Comparison of ENCODE assay signal across 28 mouse cellular contexts in genomic region chr15:5355332-5355731, GRCm38 (mm10).
DNase-seq lines count a peak whose midpoint lies in the region; ATAC-seq and TF ChIP-seq lines count a peak whose summit lies in the region.
"Had no signal": no experiment of that assay in that cellular context is flagged by ENCODE, and none has a peak within 500 bp of the region (broad histone marks: within the 10 kb centered on the region; RNA-seq: fewer than 3 reads in every experiment).

No protein-coding gene starts in this region.

- H3K79me2 ChIP-seq in CH12.LX (replicated peaks; ENCODE audit: control insufficient read depth, extremely low read depth, insufficient read depth, poor library complexity, severe bottlenecking): no peaks in the 10 kb centered on the region

- H3K9ac ChIP-seq in CH12.LX (ENCODE audit: insufficient read depth, low read depth): no peak overlapping the region
- no peak overlapping the region for H3K9ac ChIP-seq in liver, postnatal 0 days (replicated peaks)
- H3K9ac ChIP-seq: embryonic facial prominence, embryonic 13.5 days; forebrain, embryonic 13.5 days; heart, embryonic 13.5 days; hindbrain, embryonic 14.5 days had no signal

- ATAC-seq in megakaryocyte, adult 5-6 weeks (ENCODE audit: poor library complexity, severe bottlenecking): peak; percentile 59
- no peak for ATAC-seq in liver, postnatal 0 days
- ATAC-seq: forebrain, embryonic 13.5 days; forebrain, embryonic 16.5 days; hindbrain, postnatal 0 days; inflammation-experienced regulatory T-cells, adult 6 months had no signal

- peak; percentile 19 for DNase-seq in CH12.LX (ENCODE audit: extremely low read depth)
- no peak for DNase-seq in layer of hippocampus, adult 8-10 months (ENCODE audit: low spot score in 2 of 2)
- DNase-seq in right cerebral cortex, adult 2 months (ENCODE audit: low spot score in 2 of 2): no peak
- DNase-seq in liver, postnatal 0 days: no peak
- DNase-seq: adrenal gland, adult 2 months; adrenal gland, postnatal 14 days; cerebellum, adult 11-12 months; cerebellum, adult 8-10 months; cerebellum, postnatal 10 days; cerebellum, postnatal 36 days; embryo, embryonic 11 days; gastrocnemius, postnatal 10 days; gastrocnemius, postnatal 36 days; heart, adult 18-20 months; heart, postnatal 14 days; heart, postnatal 4 days had no signal

- in situ Hi-C loops in CH12.LX (cut with MboI; ENCODE audit: low pct_ligation_motif_present, low pct_unique_long_range_greater_than_20kb, low sequenced_read_pairs): no loop called here

- no peak for TF ChIP-seq EP300 in CH12.LX (IDR thresholded peaks at IDR 0.05; ENCODE audit: low read length)
- no peak for TF ChIP-seq EP300 in liver, postnatal 0 days (IDR thresholded peaks at IDR 0.05; ENCODE audit: low read depth)

- H3K27me3 ChIP-seq in CH12.LX (replicated peaks): no peaks in the 10 kb centered on the region
- H3K27me3 ChIP-seq in liver, postnatal 0 days (ENCODE audit: insufficient read depth, low read length): no peaks in the 10 kb centered on the region
- H3K27me3 ChIP-seq: embryonic facial prominence, embryonic 13.5 days; forebrain, embryonic 13.5 days; heart, embryonic 13.5 days had no signal

- 77% methylated on average over 6 of the region's 6 CpGs for WGBS in liver, postnatal 0 days (ENCODE audit: insufficient replicate concordance)

- H3K4me2 ChIP-seq in CH12.LX (ENCODE audit: insufficient read depth, low read depth, poor library complexity, severe bottlenecking): peak overlapping the region; percentile 29; the same call in 1 of the 2 replicates
- H3K4me2 ChIP-seq in liver, postnatal 0 days (ENCODE audit: low read depth, low read length): no peak overlapping the region
- H3K4me2 ChIP-seq: embryonic facial prominence, embryonic 13.5 days; forebrain, embryonic 13.5 days; heart, embryonic 13.5 days; hindbrain, embryonic 14.5 days had no signal

- no peak for TF ChIP-seq RAD21 in CH12.LX (IDR thresholded peaks at IDR 0.05; ENCODE audit: low read depth, low read length)

- H3K9me3 ChIP-seq in CH12.LX (replicated peaks; ENCODE audit: low read length): no peaks in the 10 kb centered on the region
- H3K9me3 ChIP-seq in liver, postnatal 0 days (ENCODE audit: low read length): no peaks in the 10 kb centered on the region
- H3K9me3 ChIP-seq: embryonic facial prominence, embryonic 10.5 days; embryonic facial prominence, embryonic 13.5 days; forebrain, embryonic 10.5 days; forebrain, embryonic 13.5 days; G1E; heart, embryonic 13.5 days had no signal

- TF ChIP-seq CTCF in CH12.LX (conservative IDR thresholded peaks at IDR 0.05 in 1 of 2, IDR thresholded peaks at IDR 0.05 in 1 of 2; ENCODE audit: low read depth in 2 of 2, low read length in 2 of 2): no peak
- no peak for TF ChIP-seq CTCF in bone marrow macrophage, adult 2 months (IDR thresholded peaks at IDR 0.05; ENCODE audit: low read depth, low read length)
- TF ChIP-seq CTCF in liver, postnatal 0 days (IDR thresholded peaks at IDR 0.05; ENCODE audit: low read depth): no peak

- no peak for TF ChIP-seq POLR2A in CH12.LX (IDR thresholded peaks at IDR 0.05; ENCODE audit: low read depth, low read length)
- TF ChIP-seq POLR2A in bone marrow macrophage, adult 2 months (IDR thresholded peaks at IDR 0.05; ENCODE audit: borderline replicate concordance, low read depth, low read length): no peak

- no peak overlapping the region for H3K4me3 ChIP-seq in CH12.LX (replicated peaks in 1 of 3; ENCODE audit: low read depth in 2 of 3, low read length in 2 of 3, poor library complexity in 1 of 3)
- no peak overlapping the region for H3K4me3 ChIP-seq in bone marrow macrophage, adult 2 months (ENCODE audit: insufficient read depth, low read length)
- no peak overlapping the region for H3K4me3 ChIP-seq in liver, postnatal 0 days (ENCODE audit: low read depth, low read length)
- H3K4me3 ChIP-seq: embryonic facial prominence, embryonic 10.5 days; embryonic facial prominence, embryonic 13.5 days; forebrain, embryonic 10.5 days; forebrain, embryonic 13.5 days; heart, embryonic 13.5 days had no signal

- peaks cover 3 to 6% of the 10 kb centered on the region in 2 experiments; a peak in 3 of 4 replicates for H3K4me1 ChIP-seq in CH12.LX (ENCODE audit: control insufficient read depth in 1 of 2, insufficient read depth in 2 of 2)
- peaks cover 14% of the 10 kb centered on the region for H3K4me1 ChIP-seq in bone marrow macrophage, adult 2 months (ENCODE audit: control insufficient read depth, insufficient read depth, low read length)
- no peaks in the 10 kb centered on the region for H3K4me1 ChIP-seq in liver, postnatal 0 days (ENCODE audit: insufficient read depth)
- H3K4me1 ChIP-seq: embryonic facial prominence, embryonic 10.5 days; embryonic facial prominence, embryonic 13.5 days; forebrain, embryonic 10.5 days; forebrain, embryonic 13.5 days; heart, embryonic 13.5 days had no signal

- dilution Hi-C loops in CH12.LX (cut with MboI; ENCODE audit: extremely low pct_ligation_motif_present, extremely low pct_unique_long_range_greater_than_20kb, low sequenced_read_pairs): no loop called here

- H3K27ac ChIP-seq in CH12.LX (ENCODE audit: insufficient read depth, low read depth): no peak overlapping the region
- H3K27ac ChIP-seq in bone marrow macrophage, adult 2 months (ENCODE audit: insufficient read depth, low read depth, low read length): peak overlapping the region; percentile 24
- H3K27ac ChIP-seq in liver, postnatal 0 days (ENCODE audit: low read depth): no peak overlapping the region
- H3K27ac ChIP-seq: embryonic facial prominence, embryonic 10.5 days; embryonic facial prominence, embryonic 13.5 days; forebrain, embryonic 10.5 days; forebrain, embryonic 13.5 days; heart, embryonic 13.5 days; hindbrain, embryonic 14.5 days; hindbrain, postnatal 0 days had no signal

- no peaks in the 10 kb centered on the region for H3K36me3 ChIP-seq in CH12.LX (replicated peaks in 1 of 2; ENCODE audit: control insufficient read depth in 1 of 2, insufficient read depth in 1 of 2, low read length in 1 of 2)
- H3K36me3 ChIP-seq in liver, postnatal 0 days (replicated peaks; ENCODE audit: insufficient read depth, low read length): no peaks in the 10 kb centered on the region
- H3K36me3 ChIP-seq: embryonic facial prominence, embryonic 10.5 days; embryonic facial prominence, embryonic 13.5 days; forebrain, embryonic 10.5 days; G1E; heart, embryonic 13.5 days had no signal

TF ChIP-seq in CH12.LX, 34 proteins besides CTCF, POLR2A, EP300 and RAD21:
- no peak for TF ChIP-seq TBP (conservative IDR thresholded peaks at IDR 0.05; ENCODE audit: low read depth, low read length)
- no peak for TF ChIP-seq ELF1 (IDR thresholded peaks at IDR 0.05; ENCODE audit: low read depth, low read length)
- no peak for TF ChIP-seq MEF2A (IDR thresholded peaks at IDR 0.05; ENCODE audit: borderline replicate concordance, low read depth, low read length)
- TF ChIP-seq ETS1 (conservative IDR thresholded peaks at IDR 0.05; ENCODE audit: low read depth, low read length): no peak
- TF ChIP-seq E2F4 (IDR thresholded peaks at IDR 0.05; ENCODE audit: insufficient replicate concordance, low read depth, low read length): no peak
- TF ChIP-seq MAX (IDR thresholded peaks at IDR 0.05; ENCODE audit: low read length): no peak
- no peak for TF ChIP-seq KAT2A (IDR thresholded peaks at IDR 0.05; ENCODE audit: insufficient replicate concordance, low read length)
- no peak for TF ChIP-seq NELFE (IDR thresholded peaks at IDR 0.05; ENCODE audit: low read depth, low read length)
- TF ChIP-seq RCOR1 (conservative IDR thresholded peaks at IDR 0.05; ENCODE audit: low read depth, low read length): no peak
- no peak for TF ChIP-seq JUN (IDR thresholded peaks at IDR 0.05; ENCODE audit: insufficient read depth, low read depth, low read length)
- no peak for TF ChIP-seq ZNF384 (IDR thresholded peaks at IDR 0.05; ENCODE audit: low read depth, low read length)
- TF ChIP-seq NRF1 (IDR thresholded peaks at IDR 0.05; ENCODE audit: low read depth, low read length): no peak
- TF ChIP-seq UBTF (IDR thresholded peaks at IDR 0.05; ENCODE audit: low read depth, low read length): no peak
- TF ChIP-seq BHLHE40 (IDR thresholded peaks at IDR 0.05; ENCODE audit: low read depth, low read length): no peak
- TF ChIP-seq ZMIZ1 (IDR thresholded peaks at IDR 0.05; ENCODE audit: low read depth, low read length): no peak
- TF ChIP-seq USF1 (IDR thresholded peaks at IDR 0.05; ENCODE audit: low read depth, low read length): no peak
